Mouse (Mus musculus) adrenal gland, postnatal 10 days (tissue): ENCODE measurements around the gene Slc3a1. TPM values are rescaled to one million over a fixed set of nuclear protein-coding genes. Genes with fewer than 3 reads are reported as not detected.

Source experiments
- DNase-seq: peaks from one replicate; pipeline ENCODE4 v3.0.0; 2021; ENCODE audit warnings: mixed read lengths
- total RNA-seq, 2 experiments: library from RNA; stranded (reverse); gene quantifications; 2 replicates each; pipeline ENCODE4 v1.2.3; 2021

The Slc3a1 gene
- total RNA-seq, 2 experiments from 2014 or later = 0.36 to 0.63 TPM

- DNase-seq = no peak
Observed at GRCm38 (mm10) chr17:85037855-85038254, 9.7 kb downstream of the Slc3a1 start.

- DNase-seq = no peak
Observed at GRCm38 (mm10) chr17:85038311-85038710, 10.1 kb downstream of the Slc3a1 start.

GRCm38 (mm10) chr17:85038761-85039160 is 10.6 kb downstream of the Slc3a1 start:
- DNase-seq = no peak

DNA sequence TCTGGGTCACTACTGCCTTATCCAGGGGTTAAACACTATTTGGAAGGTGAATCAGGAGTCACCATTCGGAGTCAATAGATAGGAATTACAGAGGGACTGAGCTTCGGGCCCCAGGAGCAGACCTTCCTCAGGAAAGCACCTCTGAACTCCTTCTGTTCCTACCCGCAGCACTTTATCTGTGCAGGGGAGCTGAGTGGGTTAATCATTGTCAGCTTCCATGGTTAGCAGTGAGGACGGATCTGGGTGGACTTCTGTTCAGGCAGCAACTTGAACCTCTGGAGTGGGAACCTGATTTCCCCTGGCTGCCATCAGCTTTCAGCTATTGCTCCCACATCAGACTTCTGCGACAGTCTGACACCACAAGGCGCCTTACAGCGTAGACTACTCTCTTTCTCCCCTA is 12.7 kb downstream of the Slc3a1 start:
- no peak for DNase-seq

DNA sequence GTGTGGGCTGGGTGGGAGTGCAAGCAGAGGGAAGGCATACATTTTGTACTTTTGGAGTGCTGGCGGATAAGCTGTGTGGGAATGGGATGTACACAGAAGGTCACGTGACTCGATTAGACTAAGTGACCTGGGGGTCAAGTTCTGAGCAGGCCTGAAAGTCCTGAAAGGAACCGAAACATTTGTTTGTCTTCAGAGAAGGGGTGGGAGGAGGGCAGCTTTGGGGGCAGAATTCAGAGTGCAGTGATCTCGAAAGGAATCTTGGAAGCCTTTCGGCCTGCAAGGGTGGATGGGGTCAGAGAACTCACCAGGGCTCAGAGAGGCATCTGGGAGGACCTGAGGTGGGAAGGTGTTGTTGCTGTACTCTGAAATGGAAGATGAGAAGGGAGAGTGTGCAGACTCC is 14.2 kb downstream of the Slc3a1 start:
- no peak for DNase-seq

- DNase-seq = no peak
Observed at GRCm38 (mm10) chr17:85043404-85043816, 15.2 kb downstream of the Slc3a1 start.

- DNase-seq = no peak
Observed at GRCm38 (mm10) chr17:85044466-85044865, 16.3 kb downstream of the Slc3a1 start.

DNA sequence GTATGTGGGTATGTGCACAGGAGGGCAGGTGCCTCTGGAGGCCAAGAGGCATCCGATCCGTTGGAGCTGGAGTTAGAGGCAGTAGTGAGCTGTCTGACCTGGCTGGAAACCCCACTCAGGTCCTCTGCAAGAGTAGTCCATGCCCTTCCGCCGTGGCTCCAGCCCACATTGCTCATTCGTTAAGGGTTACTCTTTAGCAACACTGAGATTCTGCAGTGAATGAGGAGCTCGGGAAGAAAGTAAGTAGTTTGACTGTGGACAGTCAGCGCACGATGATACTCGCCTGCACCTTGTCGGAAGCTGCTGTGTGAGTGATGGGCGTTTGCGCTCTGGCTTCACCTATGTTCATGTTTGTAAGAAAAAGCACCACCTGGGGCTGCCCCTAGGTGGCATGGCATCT is 17.0 kb downstream of the Slc3a1 start:
- no peak for DNase-seq

DNA sequence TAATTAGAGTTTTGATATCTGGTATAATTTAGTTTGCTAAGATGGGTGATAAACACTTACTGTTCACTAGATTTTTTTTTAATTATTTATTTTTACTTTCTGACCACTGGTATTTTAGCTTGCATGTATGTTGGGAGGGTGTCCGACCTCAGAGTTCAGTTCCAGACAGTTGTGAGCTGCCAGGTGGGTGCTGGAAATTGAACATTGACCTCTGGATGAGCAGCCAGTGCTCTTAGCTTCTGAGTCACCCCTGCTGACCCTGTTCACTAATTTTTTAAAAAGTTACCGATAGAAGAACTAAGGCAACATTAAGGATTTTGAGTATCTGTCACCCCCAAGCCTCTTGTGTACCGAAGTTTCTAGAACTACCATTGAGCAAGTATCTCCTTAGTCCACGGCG is 20.2 kb downstream of the Slc3a1 start:
- no peak for DNase-seq

DNA sequence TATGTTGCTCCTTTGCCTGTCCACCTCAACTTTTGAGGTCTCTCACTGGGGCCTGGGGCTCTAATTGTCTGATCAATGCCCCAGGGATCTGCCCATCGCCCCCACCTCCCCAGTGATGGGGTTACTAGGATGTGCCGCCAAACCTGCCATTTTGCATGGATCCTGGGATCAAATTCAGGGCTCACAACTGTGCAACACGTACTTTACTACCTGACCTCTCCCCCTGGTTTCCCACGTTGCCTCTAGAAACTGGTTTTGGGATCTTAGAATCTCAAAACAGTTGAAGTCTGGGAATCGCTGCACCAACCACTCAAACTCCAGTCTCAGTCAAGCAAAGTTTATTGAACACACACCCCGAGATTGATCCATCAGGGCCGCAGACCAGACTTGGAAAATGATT is 30.1 kb downstream of the Slc3a1 start:
- no peak for DNase-seq

DNA sequence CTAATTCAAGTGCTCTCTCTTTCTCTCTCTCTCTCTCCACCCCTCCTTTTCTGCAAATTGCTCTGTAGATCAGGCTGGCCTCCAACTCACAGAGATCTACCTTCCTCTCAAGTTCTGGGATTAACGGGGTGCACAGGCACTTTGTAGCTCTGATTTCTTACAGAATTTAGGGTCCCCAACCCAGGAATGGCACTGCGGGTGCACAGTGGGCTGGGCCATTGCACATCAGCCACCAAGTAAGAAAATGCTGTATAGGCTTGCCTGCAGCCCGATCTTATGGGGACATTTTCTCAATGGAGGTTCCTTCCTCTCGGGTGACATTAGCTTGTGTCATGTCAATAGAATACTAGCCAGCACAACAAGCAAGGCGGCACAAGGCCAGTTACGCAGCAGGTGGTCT is 31.0 kb downstream of the Slc3a1 start:
- no peak for DNase-seq

- DNase-seq = no peak
Observed at GRCm38 (mm10) chr17:85063560-85063959, 35.4 kb downstream of the Slc3a1 start.

DNA sequence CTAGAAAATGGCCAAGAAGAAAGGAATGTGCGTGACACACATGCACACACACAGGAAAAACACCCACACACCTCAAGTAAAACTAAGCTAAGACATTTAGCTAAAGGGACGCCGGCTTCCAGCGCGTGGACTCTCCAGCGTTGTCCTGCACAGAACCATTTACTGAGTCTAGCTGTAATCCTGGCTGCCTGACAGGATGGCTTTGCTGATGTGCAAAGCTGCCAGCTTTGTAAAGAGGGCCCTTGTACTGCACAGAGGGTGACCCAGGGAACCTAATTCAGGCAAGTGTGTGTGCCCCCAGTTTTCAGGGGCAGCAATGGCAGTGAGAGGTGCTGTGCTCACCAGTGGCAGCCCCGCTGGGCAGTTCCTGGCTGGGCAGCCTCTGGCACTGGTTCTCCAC is 39.2 kb downstream of the Slc3a1 start:
- no peak for DNase-seq

GRCm38 (mm10) chr17:85070658-85071057 is 42.5 kb downstream of the Slc3a1 start:
- DNase-seq = no peak

DNA sequence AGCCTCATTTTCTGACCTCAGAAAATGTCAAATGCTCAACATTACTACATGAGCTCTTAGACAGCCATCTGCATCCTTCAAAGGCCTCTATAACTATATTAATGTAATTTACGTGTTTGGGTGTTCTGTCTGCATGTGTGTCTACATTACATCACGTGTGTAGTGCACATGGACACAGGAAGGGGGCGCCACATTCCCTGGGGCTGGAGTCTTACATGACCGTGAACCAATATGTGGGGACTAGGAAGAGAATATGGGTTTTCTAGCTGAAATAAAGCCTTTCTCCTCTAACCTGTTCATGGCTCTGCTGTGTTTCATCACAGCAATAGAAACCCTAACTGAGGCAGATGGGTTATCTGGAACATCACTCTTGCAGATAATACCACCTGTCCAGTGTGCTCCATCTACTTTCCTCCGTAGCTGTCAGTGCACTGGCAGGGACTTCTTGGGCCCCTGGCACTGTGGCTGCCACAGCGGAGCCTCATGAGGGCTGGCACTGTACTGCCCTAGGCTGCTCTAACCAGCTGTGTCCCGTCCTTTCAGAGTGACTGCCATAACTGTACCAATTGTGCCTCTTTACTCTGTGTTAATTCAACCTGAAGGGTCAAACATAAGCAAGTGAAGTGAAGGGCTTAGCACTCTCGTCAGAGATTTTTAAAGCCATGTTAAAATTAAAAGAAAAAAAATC is 43.1 kb downstream of the Slc3a1 start:
- DNase-seq = no peak

DNA sequence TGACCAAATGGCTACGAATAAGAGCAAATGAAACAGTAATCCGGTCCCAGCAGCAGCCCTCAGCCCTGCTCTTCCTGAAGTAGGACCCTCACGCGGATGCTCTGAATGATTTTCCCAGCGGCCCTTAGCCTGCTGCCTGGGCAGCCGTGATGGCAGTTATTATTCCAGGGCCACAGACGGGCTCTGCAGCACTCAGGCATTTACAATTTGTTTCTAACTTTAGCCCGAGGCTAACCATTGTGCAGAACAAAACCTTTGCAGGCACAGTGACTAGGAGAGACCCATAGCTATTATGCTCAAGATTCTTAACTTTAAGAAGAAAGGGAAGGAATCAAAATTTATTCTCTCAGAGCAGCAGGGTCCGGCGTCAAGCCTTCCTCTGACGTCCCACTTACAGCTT is 44.2 kb downstream of the Slc3a1 start:
- DNase-seq = no peak

GRCm38 (mm10) chr17:85073214-85073613 is 45.0 kb downstream of the Slc3a1 start:
- no peak for DNase-seq

- DNase-seq = no peak
Observed at GRCm38 (mm10) chr17:85074083-85074482, 45.9 kb downstream of the Slc3a1 start.

DNA sequence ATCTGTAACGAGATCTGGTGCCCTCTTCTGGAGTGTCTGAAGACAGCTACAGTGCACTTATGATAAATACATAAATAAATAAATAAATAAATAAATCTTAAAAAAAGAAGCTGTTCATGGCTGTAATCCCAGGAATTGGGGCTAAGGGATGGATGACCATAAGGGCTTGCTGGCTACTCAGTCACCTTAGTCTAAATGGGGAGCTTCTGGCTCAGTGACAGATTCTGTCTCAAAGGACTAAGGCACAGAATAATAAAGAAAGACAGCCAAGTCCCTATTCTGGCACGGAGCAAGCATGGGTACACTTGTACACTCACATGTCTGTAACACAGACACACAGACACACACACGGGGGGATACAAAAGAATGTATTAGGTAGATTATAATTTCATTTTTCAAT is 51.1 kb downstream of the Slc3a1 start:
- DNase-seq = peak; percentile 19

- no peak for DNase-seq
Observed at GRCm38 (mm10) chr17:85080781-85081180, 52.6 kb downstream of the Slc3a1 start.

DNA sequence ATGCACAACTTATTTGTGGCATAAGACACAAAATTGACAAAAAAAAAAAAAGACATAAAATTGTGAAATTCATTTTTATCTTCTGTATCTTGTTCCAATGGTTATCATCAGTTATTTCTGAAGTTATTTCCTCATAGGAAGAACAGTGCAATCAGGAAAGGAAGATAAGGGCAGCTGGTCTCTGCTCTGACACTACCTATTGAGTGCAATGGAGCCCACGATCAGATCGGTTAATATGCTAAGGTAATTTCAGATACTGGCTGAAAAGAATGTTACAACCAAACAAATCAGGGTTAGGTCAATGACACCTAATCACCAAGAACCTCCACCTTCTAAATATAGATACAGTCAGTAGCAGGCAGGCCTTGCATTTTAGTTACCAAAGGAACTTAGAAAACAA is 57.2 kb downstream of the Slc3a1 start:
- no peak for DNase-seq

GRCm38 (mm10) chr17:85086501-85086900 is 58.3 kb downstream of the Slc3a1 start:
- DNase-seq = no peak

DNA sequence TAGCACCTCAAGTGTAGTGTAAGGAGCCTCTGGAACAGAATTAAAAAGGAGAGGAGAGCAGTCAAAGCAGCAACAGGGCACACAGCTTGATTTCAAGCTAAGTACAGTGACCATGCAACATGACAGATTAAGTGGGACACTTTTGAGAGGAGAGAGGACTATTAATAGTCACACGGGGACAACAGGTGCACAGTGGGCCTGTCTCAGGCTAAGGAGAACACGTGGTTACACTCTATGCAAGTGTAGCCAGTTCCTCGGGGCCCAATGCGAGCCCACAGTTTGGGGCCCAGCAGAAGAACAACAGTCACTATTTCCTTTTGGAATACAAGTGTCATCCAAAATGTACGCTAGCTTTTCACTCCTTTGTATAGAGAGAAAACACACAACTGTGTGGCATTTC is 59.4 kb downstream of the Slc3a1 start:
- DNase-seq = no peak

DNA sequence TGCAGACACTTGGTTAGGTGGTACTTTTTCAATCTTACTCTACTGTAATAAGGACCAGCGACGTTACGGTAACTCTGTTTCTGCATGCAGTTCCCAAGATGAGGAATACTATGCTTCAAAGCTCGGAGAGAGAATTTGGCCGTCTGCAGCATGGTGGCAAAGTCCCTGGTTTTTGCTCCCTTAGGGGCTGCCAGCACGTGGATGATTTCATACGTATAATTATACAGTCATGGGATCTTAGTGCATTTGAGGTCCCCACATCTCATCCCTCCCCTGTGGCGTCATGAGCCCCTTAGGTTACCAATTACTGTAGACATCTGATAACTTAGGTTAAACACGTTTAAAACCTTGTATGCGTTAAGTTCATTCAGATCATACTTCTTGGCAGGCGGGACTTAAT is 60.2 kb downstream of the Slc3a1 start:
- DNase-seq = no peak

DNA sequence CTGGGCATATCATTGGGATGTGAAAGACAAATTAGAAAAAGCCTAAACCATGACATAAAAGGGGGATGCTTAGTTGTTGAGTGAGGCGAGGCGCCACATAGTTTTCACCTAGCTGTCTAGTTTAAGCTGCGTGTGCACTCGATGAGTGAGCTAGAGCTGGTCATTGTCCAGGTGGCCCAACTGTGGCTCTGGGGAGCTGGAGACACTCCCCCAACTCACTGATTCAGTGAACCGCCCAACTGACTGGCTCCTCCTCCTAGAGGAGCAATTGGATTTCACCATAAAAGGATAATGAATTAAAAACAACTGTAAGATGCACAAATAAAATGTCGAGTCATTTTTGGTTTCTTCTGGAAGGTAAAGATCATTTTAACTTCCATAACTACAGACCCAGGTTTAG is 60.8 kb downstream of the Slc3a1 start:
- no peak for DNase-seq
